1 mouse cellular context compared by ENCODE assay signal in the genomic region with DNA sequence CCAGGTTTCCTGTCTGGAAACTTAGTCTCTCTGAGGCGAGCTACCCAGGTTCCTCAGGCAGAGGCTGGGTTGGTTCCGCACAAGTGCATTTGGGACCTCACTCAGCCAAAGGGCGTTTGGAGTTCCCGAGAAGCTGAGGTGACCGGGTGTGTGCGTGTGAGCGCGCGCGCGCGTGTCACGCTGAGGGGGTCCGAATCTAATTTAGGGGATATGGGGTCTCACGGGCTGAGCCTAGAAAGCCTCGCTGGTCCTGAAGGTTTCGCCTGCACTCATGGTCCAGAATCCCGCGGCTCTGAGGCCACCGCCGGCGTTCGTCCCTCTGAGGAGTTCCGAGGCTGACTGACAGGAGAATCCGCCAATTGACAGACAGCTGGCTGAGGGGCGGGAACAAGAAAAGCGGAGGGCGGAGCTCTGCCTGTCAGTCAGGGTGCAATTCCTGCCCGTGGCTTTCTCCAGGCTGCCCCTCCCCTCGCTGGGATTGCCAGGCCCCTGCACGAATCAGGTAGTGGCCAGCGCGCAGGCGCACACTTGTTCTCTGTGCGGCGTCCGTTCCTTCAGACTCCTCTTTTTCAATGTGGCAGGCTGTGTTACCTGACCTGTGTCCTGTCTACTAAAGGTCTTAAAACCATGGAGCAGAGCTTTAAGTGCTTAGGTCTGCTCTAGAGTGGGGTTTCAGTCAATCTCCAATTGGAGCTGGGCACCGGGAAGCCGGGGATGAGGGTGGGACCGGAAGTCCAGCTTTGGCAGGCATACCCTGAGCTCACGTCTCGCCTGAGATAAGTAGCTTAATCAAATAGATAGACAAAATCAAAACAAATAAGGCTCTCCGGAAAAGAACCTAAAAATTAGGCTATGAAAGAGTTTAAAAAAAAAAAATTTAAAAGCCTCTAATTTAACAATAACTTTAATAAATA.
A peak's percentile ranks its signal among the peaks of the same experiment; 100 is the strongest.
TF ChIP-seq lines count a peak whose summit lies in the region.

A gene (minus strand): TSS at position 341 of the 914 bp plus-strand sequence.

TF ChIP-seq in myocyte, 11 proteins besides CTCF, POLR2A, EP300 and RAD21 (continued from another document):
- peak; percentile 1 for TF ChIP-seq TCF3 (IDR thresholded peaks at IDR 0.05; ENCODE audit: insufficient read length, low read depth)
